Mouse (Mus musculus): ENCODE measurements at regions not wholly inside any gene's neighbourhood (a gene's known extent, or its start where the extent isn't known, plus 50 kb on each side); places are given as distances from the start of the nearest gene placed in this dataset.

DNA sequence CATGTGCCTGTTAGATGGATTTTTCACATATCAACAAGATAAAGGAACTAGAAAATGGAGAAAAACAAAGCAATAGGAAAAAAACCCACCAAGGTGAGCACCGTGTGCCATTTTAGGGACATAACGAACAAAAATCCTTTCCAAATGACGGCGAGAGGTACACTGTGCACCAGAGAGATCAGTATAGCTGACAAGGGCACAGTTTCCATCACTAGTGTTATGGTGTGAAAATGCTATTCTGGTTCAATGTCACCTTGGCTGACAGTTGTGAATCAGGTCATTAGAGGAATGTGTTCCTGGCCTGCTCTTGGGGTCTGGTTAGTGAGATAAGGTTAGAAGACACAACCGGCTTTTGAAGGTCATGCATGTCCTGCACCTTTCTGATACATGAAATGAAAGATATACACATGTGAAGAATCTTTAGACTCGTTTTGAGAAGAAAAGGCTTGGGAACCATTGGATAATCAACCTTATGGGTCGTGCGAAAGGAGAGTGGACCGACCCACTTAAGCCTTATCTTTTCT lies 76.5 kb upstream of the P2ry1 start:
- no peak for DNase-seq

GRCm38 (mm10) chr3:60928910-60929309 lies 73.7 kb upstream of the P2ry1 start:
- DNase-seq: no peak

GRCm38 (mm10) chr3:60934492-60934891 lies 68.1 kb upstream of the P2ry1 start:
- DNase-seq: no peak

DNA sequence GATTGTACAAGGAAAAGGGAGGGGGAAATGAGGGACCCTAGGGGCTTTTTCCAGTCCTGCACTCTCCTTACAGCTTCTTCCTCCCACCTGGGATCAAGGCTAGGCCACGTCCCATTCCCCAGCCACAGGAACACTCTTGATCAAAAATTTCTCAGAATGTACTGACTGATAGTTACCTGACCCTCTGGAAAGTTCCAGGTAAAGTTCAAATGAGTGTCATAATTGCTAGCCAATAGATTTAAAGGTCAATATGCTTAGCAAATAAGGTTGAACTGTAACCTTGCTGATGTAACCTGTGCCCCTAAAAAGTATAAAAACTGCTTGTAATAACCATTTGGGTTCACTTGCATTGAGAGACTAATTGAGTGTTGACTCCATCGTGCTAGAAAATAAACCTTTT lies 61.1 kb upstream of the P2ry1 start:
- no peak for DNase-seq

DNA sequence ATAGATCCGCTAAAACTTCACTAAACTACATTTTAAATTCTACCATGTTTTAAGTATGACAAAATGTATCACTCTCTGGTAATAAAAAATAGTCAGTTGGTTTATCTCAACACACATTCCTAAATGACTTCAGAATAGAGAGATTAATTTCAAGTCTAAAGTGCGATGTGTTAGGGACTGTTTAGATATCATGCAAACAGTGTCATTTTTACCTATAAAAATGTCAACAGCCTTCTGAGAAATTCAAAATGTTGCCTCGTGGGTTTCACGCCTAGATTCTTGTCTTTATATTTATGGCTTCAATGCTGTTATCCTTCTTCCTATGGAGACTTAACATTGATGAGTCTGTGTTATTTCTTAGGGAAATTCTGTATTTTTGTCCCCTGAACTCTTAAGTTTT lies 53.7 kb upstream of the P2ry1 start:
- no peak for DNase-seq

All from gastrocnemius, postnatal 25 days (tissue).